Mouse (Mus musculus): ENCODE data around the gene Tmem179. TPM values are rescaled to one million over a fixed set of nuclear protein-coding genes. Genes with fewer than 3 reads are reported as not detected.

Gene Tmem179
- polyA plus RNA-seq, 1 experiment from 2014 or later: 1.1 TPM

DNA sequence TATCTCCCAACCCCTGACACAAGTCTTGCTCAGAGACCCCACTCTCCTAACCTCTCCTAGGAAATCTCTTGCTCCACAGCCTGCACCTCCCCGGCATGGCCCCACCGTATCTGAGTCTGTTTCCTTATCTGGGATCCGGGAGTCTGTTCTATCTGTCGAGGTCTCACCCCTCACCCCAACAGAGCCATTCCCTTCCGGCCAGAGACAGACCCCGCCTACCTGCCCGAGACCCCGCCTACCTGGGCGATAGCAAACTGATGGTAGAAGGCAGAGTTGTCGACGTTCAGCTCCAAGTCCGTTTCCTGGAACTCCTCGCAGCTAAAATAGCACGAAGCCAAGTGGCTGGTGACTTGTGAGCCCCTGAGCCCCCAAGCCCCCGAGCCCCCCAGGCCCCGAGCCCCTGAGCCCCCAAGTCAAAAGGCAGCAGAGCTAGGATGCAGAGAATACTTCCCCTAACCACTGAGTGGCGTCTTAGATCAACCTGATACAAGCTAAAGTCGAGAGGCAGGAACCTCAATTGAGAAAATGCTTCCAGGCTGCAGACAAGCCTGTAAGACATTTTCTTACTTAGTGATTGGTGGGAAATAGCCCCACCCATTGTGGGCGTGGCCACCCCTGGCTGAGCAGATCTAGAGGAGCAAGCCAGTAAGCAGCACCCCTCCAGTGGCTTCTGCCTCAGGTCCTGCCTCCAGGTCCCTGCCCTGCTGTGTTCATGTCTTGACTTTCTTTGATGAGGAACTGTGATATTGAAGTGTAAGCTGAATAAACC, 13.4 kb downstream of the Tmem179 start:
- POLR2A ChIA-PET: no interaction called here
- in situ Hi-C loops (cut with MboI; ENCODE audit: low pct_unique_long_range_greater_than_20kb): no loop called here
- TF ChIP-seq CTCF (IDR thresholded peaks at IDR 0.05): no peak
- DNase-seq (ENCODE audit: low read depth, low spot score) (no peak), ATAC-seq (no peak)
- no peaks in the 10 kb centered on the region for H3K27me3 ChIP-seq
- CTCF ChIA-PET: no interaction called here

DNA sequence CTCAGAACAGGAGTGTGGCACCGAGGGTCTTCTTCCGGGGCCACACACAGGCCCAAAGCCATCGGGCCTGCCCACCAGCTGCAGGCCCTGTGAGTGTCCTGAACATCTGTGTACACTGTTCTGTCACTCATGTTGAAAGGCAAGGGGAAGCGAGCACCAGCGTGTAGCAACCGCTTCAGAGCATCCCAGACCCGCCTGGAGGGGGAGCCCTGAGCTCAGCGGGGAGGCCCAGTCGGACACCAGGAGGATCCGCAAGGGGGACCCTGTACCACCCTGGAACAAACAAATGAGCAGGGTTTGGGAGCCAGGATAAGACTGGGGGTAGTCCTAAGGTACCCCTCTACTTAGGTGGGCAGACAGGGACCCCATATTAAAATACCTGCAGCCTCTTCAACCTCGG, 17.9 kb downstream of the Tmem179 start:
- ATAC-seq (no peak), DNase-seq (ENCODE audit: low read depth, low spot score) (no peak)
- in situ Hi-C loops (cut with MboI; ENCODE audit: low pct_unique_long_range_greater_than_20kb): no loop called here
- ChIA-PET POLR2A (no interaction called here), CTCF (interaction anchor here (1.0 to 1.2 kb wide), 2 partner anchors 24 to 53 kb away, joined by 3 read pairs; no protein-coding TSS in a partner anchor)
- no peaks in the 10 kb centered on the region for H3K27me3 ChIP-seq
- TF ChIP-seq CTCF (IDR thresholded peaks at IDR 0.05): no peak

DNA sequence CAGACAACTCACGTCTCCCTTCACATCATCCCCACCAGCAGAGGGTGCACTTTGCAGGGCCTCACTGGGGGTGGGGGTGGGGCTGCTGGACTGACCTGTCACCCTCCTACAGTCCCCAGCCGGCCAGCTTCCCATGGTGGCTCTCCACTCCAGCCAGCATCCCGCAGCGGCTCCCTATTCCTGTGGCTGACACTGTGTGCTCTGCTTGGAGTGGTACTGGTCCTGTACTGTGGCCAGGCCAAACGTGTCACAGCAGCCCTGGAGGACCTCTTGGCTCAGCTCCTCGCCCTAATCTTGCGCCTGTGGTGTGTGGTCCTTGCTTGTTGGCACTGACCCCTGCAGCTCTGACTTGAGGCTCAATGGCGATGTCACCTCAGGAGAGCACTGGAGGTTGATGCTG, 18.8 kb downstream of the Tmem179 start:
- ChIA-PET POLR2A (no interaction called here), CTCF (interaction anchor here (1.0 to 1.2 kb wide), 2 partner anchors 24 to 54 kb away, joined by 3 read pairs; no protein-coding TSS in a partner anchor)
- in situ Hi-C loops (cut with MboI; ENCODE audit: low pct_unique_long_range_greater_than_20kb): no loop called here
- H3K27me3 ChIP-seq: no peaks in the 10 kb centered on the region
- DNase-seq (ENCODE audit: low read depth, low spot score): no peak
- no peak for ATAC-seq
- no peak for TF ChIP-seq CTCF (IDR thresholded peaks at IDR 0.05)

DNA sequence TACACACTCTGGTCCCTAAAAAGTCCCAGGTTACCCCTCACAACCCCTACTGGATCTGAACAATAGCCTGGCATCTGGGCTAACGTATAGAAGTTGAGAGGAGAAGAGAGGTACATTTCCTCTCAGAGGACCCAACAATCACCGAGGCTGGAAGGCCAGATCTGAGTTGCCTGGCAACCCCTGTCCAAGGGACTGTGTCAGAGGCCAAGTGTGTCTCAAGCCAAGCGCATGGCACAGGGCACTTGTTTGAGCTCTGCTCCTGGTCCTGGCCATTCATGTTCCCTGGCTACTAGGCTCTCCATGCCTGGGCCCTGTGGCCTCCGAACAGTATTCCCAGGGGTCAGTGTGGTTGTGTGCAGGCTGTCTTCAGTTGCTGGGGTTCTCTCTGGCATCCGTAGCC, 20.4 kb downstream of the Tmem179 start:
- ChIA-PET POLR2A (no interaction called here), CTCF (no interaction called here)
- no peaks in the 10 kb centered on the region for H3K27me3 ChIP-seq
- in situ Hi-C loops (cut with MboI; ENCODE audit: low pct_unique_long_range_greater_than_20kb): no loop called here
- ATAC-seq (no peak), DNase-seq (ENCODE audit: low read depth, low spot score) (no peak)
- TF ChIP-seq CTCF (IDR thresholded peaks at IDR 0.05): no peak

DNA sequence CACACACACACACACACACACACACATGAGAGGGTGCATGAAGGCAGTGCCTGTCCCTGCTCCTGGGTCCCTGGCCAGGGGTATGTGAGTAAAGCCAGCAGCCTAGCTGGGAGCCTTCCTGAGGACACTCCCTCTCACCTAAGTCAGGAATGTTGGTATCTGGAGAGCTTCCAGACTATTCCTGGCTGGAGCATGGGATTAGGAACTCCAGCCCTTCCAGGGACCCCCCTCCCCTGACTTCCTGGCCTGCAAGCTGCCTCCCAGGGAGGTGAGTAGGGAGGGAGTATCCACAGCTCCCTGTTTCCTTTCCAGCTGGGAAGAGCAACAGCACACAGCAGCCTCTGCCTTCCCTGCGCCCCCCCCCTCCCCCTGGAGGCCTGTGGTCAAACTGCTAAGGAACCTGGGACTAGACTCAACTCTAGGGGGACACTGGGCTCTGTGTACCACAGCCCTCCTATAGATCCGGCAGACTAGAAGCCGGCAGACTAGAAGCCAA, 26.1 kb downstream of the Tmem179 start:
- POLR2A ChIA-PET: interaction anchor here (1.1 to 1.3 kb wide), 2 partner anchors 12 to 26 kb away, joined by 3 to 4 read pairs; partner anchors contain the start of gene Tmem179
- CTCF ChIA-PET: interaction anchor here (1.3 to 2.1 kb wide), 3 partner anchors 16 to 62 kb away, joined by 3 to 6 read pairs (median 5); no protein-coding TSS in a partner anchor
- no peak for TF ChIP-seq CTCF (IDR thresholded peaks at IDR 0.05)
- ATAC-seq: peak; percentile 67
- H3K27me3 ChIP-seq: no peaks in the 10 kb centered on the region
- DNase-seq (ENCODE audit: low read depth, low spot score): peak; percentile 83
- in situ Hi-C loops (cut with MboI; ENCODE audit: low pct_unique_long_range_greater_than_20kb): no loop called here

DNA sequence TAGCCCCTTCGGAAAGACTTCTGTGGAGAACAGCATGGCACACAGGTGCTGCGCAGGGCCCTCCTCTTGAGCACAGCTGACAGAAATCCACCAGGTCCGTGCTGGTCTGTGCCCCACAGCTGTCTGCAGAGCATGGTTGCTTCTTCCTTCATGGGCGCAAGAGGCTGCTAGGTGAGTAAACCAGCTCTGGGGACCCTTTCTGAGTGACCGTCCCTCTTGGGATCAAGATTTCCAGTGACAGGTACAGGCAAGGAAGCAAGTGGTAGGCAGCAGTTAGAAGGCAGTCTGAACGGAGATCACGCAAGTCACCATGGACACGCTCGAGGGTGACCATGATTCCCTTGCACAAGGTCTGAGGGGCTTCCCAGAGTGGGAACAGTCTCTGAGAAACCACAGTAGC, 27.0 kb downstream of the Tmem179 start:
- in situ Hi-C loops (cut with MboI; ENCODE audit: low pct_unique_long_range_greater_than_20kb): loop anchor here (5.0 kb wide), 1 partner anchor 48 kb away; no protein-coding TSS in a partner anchor
- DNase-seq (ENCODE audit: low read depth, low spot score) (no peak), ATAC-seq (no peak)
- ChIA-PET CTCF (interaction anchor here (1.9 to 2.1 kb wide), 2 partner anchors 15 to 31 kb away, joined by 5 to 6 read pairs; no protein-coding TSS in a partner anchor), POLR2A (no interaction called here)
- TF ChIP-seq CTCF (IDR thresholded peaks at IDR 0.05): no peak
- no peaks in the 10 kb centered on the region for H3K27me3 ChIP-seq

DNA sequence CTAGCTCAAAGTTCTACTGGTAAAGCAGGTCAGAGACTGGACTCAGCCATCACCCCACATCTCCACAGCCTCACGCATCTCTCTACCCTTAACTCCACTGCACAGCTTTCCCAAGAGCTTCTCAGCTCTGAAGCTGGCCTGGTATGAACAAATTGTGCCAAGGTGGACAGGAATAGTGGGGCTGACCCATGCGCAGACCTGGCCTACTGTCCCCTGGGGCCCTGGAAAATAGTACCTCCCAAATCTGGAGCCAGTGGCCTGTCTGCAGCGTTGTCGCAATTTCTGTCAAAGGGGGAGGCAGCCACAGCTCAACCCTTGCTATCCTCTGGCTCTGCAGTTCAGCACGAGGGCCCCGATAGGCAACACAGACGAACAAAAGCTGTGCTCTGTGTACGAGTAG, 27.4 kb downstream of the Tmem179 start, which contains the start of gene A530016L24Rik:
A530016L24Rik (plus strand) TSS at position 315 of the 400 bp plus-strand sequence.
- DNase-seq (ENCODE audit: low read depth, low spot score) (no peak), ATAC-seq (no peak)
- no peaks in the 10 kb centered on the region for H3K27me3 ChIP-seq
- POLR2A ChIA-PET: no interaction called here
- CTCF ChIA-PET: interaction anchor here (1.9 to 2.1 kb wide), 2 partner anchors 15 to 31 kb away, joined by 5 to 6 read pairs; no protein-coding TSS in a partner anchor
- in situ Hi-C loops (cut with MboI; ENCODE audit: low pct_unique_long_range_greater_than_20kb): loop anchor here (5.0 kb wide), 1 partner anchor 48 kb away; no protein-coding TSS in a partner anchor
- TF ChIP-seq CTCF (IDR thresholded peaks at IDR 0.05): no peak

DNA sequence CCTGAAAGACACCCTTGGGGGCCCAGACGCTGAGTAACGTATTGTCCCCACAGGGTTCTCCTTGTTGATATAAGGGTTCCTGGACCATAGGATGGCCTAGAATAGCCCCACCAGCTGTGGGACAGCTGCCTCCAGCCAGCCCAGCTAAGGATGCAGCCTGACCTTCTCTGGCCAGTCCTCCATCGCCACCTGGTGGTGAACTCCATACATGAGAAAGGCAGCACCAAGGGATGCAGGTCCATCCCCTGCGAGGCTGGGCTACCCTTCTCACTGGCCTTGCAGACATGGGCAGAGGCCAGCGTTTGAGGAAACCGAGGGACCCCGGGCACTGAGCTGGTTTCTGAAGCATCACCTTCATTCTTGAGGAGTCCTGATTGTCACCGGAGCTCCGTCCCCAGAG, 42.8 kb downstream of the Tmem179 start:
- ATAC-seq: peak; percentile 74
- in situ Hi-C loops (cut with MboI; ENCODE audit: low pct_unique_long_range_greater_than_20kb): loop anchor here (5.0 kb wide), 1 partner anchor 331 kb away; no protein-coding TSS in a partner anchor
- no peak for TF ChIP-seq CTCF (IDR thresholded peaks at IDR 0.05)

DNA sequence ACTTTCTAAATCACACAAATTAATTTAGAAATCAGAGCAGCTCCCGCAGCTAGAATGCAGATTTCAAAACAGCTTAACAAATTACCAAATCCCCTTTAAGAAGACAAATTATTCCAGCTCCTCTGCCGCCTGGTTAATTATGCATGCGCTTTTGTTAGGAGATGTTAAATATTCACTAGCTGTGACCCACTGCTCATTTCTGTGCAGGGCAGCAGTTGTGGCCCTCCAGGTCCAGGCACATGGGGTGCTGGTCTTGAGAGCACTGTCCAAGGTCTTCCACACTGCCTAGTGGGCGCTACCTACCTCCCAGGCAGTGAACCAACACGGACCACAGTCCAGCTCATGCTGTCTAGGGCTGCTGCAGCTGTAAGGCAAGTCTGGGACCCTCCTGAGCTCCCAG, 46.3 kb downstream of the Tmem179 start:
- ATAC-seq: no peak
- in situ Hi-C loops (cut with MboI; ENCODE audit: low pct_unique_long_range_greater_than_20kb): loop anchor here (5.0 kb wide), 1 partner anchor 328 kb away; no protein-coding TSS in a partner anchor
- no peak for TF ChIP-seq CTCF (IDR thresholded peaks at IDR 0.05)
- H3K27me3 ChIP-seq: peaks cover 4% of the 10 kb centered on the region
- POLR2A ChIA-PET: no interaction called here
- CTCF ChIA-PET: interaction anchor here (0.8 kb wide), 1 partner anchor 325 kb away, joined by 3 read pairs; no protein-coding TSS in a partner anchor
- no peak for DNase-seq (ENCODE audit: low read depth, low spot score)

More for the DNA sequence above, 42.8 kb downstream of the Tmem179 start:
- no peak for DNase-seq (ENCODE audit: low read depth, low spot score)
- H3K27me3 ChIP-seq: peaks cover 7% of the 10 kb centered on the region
- CTCF ChIA-PET: interaction anchor here (0.7 to 2.8 kb wide), 16 partner anchors 14 to 396 kb away, joined by 3 to 11 read pairs (median 4); partner anchors contain the start of genes A530016L24Rik, Kif26a and Tmem179
- POLR2A ChIA-PET: no interaction called here

DNA sequence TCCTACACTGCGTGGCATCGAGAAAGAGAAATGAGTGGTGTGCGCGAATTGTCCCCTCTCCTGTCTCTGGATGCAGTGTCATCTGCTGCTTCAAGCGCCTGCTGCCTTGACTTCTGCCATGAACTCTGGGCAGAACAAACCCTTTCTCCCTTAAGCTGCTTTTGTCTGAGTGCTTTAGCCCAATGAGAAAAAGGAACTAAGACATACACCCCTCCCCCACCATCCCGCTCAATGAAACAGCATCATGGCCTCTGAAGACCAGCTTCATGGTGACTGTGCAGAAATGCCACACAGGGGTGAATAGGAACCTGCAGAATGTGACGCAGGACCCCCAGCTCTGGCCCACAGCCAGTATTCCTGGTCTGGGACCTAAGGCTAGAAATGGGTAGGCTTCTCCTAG, 47.2 kb downstream of the Tmem179 start:
- no peak for DNase-seq (ENCODE audit: low read depth, low spot score)
- H3K27me3 ChIP-seq: peaks cover 4% of the 10 kb centered on the region
- ChIA-PET POLR2A (no interaction called here), CTCF (interaction anchor here (0.8 kb wide), 1 partner anchor 324 kb away, joined by 3 read pairs; no protein-coding TSS in a partner anchor)
- no peak for ATAC-seq
- in situ Hi-C loops (cut with MboI; ENCODE audit: low pct_unique_long_range_greater_than_20kb): no loop called here
- TF ChIP-seq CTCF (IDR thresholded peaks at IDR 0.05): no peak

DNA sequence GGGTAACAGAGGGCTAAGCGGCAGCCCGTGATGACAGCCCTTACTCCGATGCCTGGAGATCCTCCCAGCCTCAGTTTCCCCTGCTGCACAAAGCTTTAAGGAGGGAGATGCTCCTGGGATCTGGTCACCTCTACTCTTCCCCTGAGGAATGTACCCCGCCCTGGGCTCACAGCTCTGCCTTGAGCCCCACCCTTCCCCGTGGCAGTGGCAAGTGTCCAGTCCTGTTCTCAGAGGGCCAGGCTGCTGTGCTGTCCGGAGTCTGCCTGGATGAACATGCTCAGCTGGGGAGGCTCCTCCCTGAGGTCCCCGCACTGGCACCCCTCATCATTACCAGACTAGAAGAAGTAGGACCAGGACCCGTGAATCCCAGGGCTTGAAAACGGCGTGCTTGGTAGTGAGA, 49.2 kb downstream of the Tmem179 start:
- H3K27me3 ChIP-seq: peaks cover 2% of the 10 kb centered on the region
- no peak for TF ChIP-seq CTCF (IDR thresholded peaks at IDR 0.05)
- ATAC-seq (no peak), DNase-seq (ENCODE audit: low read depth, low spot score) (no peak)
- CTCF ChIA-PET: no interaction called here
- POLR2A ChIA-PET: no interaction called here
- in situ Hi-C loops (cut with MboI; ENCODE audit: low pct_unique_long_range_greater_than_20kb): no loop called here

Measured in Patski (cell line).